Mouse (Mus musculus): ENCODE data around the gene Sema6d.

DNA sequence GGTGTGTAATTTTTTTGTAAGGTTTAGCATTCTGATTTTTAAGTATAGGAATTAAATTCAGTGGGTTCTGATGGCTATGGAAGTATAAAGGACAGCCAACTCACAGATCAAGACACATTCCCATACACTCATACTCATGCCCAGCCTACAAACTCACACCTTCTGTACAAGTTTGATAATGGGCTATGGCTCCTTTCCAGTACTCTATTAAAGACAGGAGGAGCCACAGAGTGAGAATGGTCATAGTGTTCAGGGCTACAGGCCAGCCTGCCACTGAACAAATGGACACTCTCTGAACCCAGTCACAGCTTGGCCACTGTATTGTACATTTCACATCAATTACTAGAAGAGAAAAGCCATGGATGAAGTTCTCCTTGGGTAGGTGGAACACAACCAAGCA is 583.3 kb downstream of the Sema6d start:
- TF ChIP-seq MYOG (IDR thresholded peaks at IDR 0.05; ENCODE audit: control insufficient read depth, extremely low read depth, insufficient read length) = no peak
- TF ChIP-seq CTCF (IDR thresholded peaks at IDR 0.05; ENCODE audit: control insufficient read depth, insufficient read depth, insufficient read length) = no peak
- TF ChIP-seq MAX (IDR thresholded peaks at IDR 0.05) = no peak
- TF ChIP-seq CEBPB (IDR thresholded peaks at IDR 0.05; ENCODE audit: low read depth) = no peak

Measured in C2C12 (cell line).